Mouse (Mus musculus) small intestine, adult 10 weeks (tissue): ENCODE data around the gene Cox7a1. TPM values are rescaled to one million over a fixed set of nuclear protein-coding genes. Genes with fewer than 3 reads are reported as not detected.

ENCODE experiments used
- polyA plus RNA-seq: library from polyadenylated mRNA; stranded (reverse); fragments of 350-450 nt; fragmentation: Illumina TruSeq; extraction: RNeasy Lipid Tissue Mini Kit (QIAGEN cat#74804); gene quantifications from one replicate; pipeline ENCODE4 v1.2.3, GENCODE M21; 2014; ENCODE audit warnings: low replicate concordance

Gene Cox7a1
- 4.2 TPM for polyA plus RNA-seq

DNA sequence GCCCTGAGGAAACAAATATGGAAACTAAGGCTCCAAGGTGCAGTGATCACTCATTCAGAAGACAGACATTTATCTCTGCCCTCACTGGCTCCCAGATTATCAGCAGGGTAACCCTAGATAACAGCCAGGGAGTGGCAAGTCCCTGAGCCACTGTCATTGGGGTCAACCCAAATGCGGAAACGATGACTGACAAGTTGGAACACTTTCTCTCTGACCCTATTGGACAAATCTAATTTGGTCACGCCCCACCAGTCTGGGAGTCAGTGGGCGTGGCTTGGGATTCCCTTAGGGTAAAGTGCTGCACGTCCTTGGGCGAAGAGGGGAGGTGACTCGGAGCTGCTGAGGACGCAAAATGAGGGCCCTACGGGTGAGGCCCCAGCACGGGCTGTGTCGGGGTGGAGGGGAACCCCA is at the start of gene Cox7a1:
Gene Cox7a1 (plus strand): TSS at position 266 of the 411 bp plus-strand sequence.

GRCm38 (mm10) chr7:30169583-30170282 is 14.2 kb upstream of the Cox7a1 start, which contains the start of gene Zfp146:
Gene Zfp146 (minus strand): TSS chr7:30169750.

DNA sequence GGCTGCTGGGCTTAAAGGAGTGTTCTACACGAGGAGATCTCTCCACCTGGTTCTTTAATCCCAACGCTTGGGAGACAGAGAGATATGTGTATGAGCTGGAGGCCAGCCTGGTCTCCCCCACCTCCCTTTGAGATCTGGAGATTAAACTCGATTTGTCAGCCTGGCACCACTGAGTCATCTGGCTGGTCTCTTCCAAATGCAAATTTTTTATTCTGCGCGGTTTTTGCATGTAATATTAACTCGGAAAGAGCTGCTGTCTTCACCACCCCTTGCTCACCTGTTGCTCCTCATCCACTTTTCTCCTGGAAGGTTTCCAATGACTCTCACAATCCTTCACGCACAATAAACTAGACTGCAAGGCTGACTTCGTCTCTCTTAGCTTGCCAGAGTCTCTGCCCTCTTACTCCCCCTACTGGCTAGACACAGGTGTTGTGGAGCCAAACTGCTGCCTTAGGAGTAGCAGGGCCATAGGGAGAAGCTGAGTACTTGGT is 14.6 kb downstream of the Cox7a1 start, which contains the start of gene Capns1:
Gene Capns1 (minus strand): TSS at position 331 of the 491 bp plus-strand sequence.

DNA sequence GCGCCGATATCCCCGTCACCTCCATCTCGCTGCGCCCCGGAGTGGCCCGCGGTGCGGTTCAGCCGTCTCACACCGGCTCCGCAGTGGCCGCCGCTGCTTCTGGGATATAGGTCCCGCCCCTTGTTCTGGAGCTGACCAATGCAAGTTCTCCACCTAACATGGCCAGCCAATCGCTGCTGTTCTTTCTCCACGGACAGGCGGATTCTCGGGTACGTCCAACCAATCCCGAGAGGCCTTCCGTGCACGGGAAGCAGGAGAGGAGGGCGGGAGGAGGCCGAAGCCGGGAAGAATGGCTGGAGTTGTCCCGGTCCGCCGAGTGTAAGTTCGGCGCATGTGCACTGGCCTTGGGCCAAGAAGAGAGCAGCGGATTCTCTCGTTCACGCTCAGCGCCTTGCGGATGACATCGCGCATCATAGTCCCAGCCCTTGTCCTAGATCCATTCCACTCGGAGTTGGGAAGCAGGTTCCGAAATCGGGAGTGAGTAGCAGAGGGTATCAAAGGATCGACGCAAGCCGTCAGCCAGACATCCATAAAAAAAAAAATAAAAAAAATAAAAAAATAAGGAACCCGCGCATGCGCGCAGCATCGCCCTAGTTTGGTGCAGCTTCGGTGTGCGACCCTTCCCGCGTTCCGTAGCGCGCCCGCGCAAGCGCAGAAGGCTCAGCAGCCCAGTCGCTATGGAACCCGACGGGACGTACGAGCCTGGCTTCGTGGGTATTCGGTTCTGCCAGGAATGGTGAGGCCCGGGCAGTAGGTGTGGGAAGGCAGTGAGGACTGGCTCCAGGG is 47.9 kb downstream of the Cox7a1 start, which contains the start of the genes Polr2i and Tbcb:
Gene Polr2i (plus strand): TSS at position 280 of the 786 bp plus-strand sequence.
Gene Tbcb (minus strand): TSS at position 604 of the 786 bp plus-strand sequence.

GRCm38 (mm10) chr7:30235625-30236024 is 51.7 kb downstream of the Cox7a1 start, which contains the start of gene Ovol3:
Gene Ovol3 (minus strand): TSS chr7:30235725.

Other genes with a start within 250 kb of the Cox7a1 start
- gene Zfp74, start 230.1 kb upstream of the Cox7a1 start, polyA plus RNA-seq, result 2.9 TPM
- gene Zfp568, start 200.2 kb upstream of the Cox7a1 start, polyA plus RNA-seq, result 4.6 TPM
- gene Zfp14, start 132.8 kb upstream of the Cox7a1 start, polyA plus RNA-seq, result 2.1 TPM
- gene Zfp82, start 111.2 kb upstream of the Cox7a1 start, polyA plus RNA-seq, result 2.3 TPM
- gene Gm26920, start 93.7 kb upstream of the Cox7a1 start, polyA plus RNA-seq, result not detected
- 1.6 TPM for gene Zfp566, start 93.6 kb upstream of the Cox7a1 start, polyA plus RNA-seq
- 98.7 TPM for gene Zfp260, start 89.4 kb upstream of the Cox7a1 start, polyA plus RNA-seq
- 0.37 TPM for gene Zfp382, start 62.2 kb upstream of the Cox7a1 start, polyA plus RNA-seq
- gene Zfp146, start 14.4 kb upstream of the Cox7a1 start, polyA plus RNA-seq, result 20.8 TPM
- 24.3 TPM for gene Capns1, start 14.7 kb downstream of the Cox7a1 start, polyA plus RNA-seq
- gene Polr2i, start 47.8 kb downstream of the Cox7a1 start, polyA plus RNA-seq, result not detected
- 3.2 TPM for gene Tbcb, start 48.1 kb downstream of the Cox7a1 start, polyA plus RNA-seq
- gene Ovol3, start 51.6 kb downstream of the Cox7a1 start, polyA plus RNA-seq, result not detected
- gene Thap8, start 96.0 kb downstream of the Cox7a1 start, polyA plus RNA-seq, result not detected
- not detected for gene Wdr62, start 96.3 kb downstream of the Cox7a1 start, polyA plus RNA-seq
- 1.2 TPM for gene Clip3, start 107.6 kb downstream of the Cox7a1 start, polyA plus RNA-seq
- 2.9 TPM for gene Alkbh6, start 124.6 kb downstream of the Cox7a1 start, polyA plus RNA-seq
- 1.6 TPM for gene Syne4, start 130.7 kb downstream of the Cox7a1 start, polyA plus RNA-seq
- gene E130208F15Rik, start 137.6 kb downstream of the Cox7a1 start, polyA plus RNA-seq, result 0.71 TPM
- gene Sdhaf1, start 139.8 kb downstream of the Cox7a1 start, polyA plus RNA-seq, result 1.3 TPM
- gene Lrfn3, start 178.6 kb downstream of the Cox7a1 start, polyA plus RNA-seq, result 0.41 TPM
- 2.8 TPM for gene Tyrobp, start 229.6 kb downstream of the Cox7a1 start, polyA plus RNA-seq
- gene Hcst, start 235.7 kb downstream of the Cox7a1 start, polyA plus RNA-seq, result not detected
- gene Nfkbid, start 237.6 kb downstream of the Cox7a1 start, polyA plus RNA-seq, result 0.67 TPM